Comparison of ENCODE assay signal across 9 mouse cellular contexts in genomic region chr8:123805718-123806373, GRCm38 (mm10). TPM values are rescaled to one million over a fixed set of nuclear protein-coding genes. Genes with fewer than 3 reads are reported as not detected.
A peak's percentile ranks its signal among the peaks of the same experiment; 100 is the strongest.
DNase-seq lines count a peak whose midpoint lies in the region; ATAC-seq lines count a peak whose summit lies in the region.
"Had no signal": no experiment of that assay in that cellular context is flagged by ENCODE, and none has a peak within 500 bp of the region (broad histone marks: within the 10 kb centered on the region; RNA-seq: fewer than 3 reads in every experiment).

Rab4a (plus strand) TSS chr8:123805985.

- H3K4me1 ChIP-seq in hindbrain, embryonic 13.5 days (replicated peaks): peaks cover 36% of the 10 kb centered on the region

- H3K27ac ChIP-seq in hindbrain, embryonic 13.5 days: peak within 1 kb of the TSS; percentile 86

- H3K4me2 ChIP-seq in hindbrain, embryonic 13.5 days: peak within 1 kb of the TSS; percentile 86

- 1% methylated on average over 45 of the region's 48 CpGs for WGBS in hindbrain, embryonic 13.5 days

- peak within 1 kb of the TSS; percentile 89 for H3K9ac ChIP-seq in hindbrain, embryonic 13.5 days

- DNase-seq in NIH3T3 (ENCODE audit: low read depth): peak; percentile 95
- peak; percentile 92 to 96 for DNase-seq in cerebellum, postnatal 25 days
- peak; percentile 53 to 62 for DNase-seq in frontal cortex, postnatal 25 days (ENCODE audit: low spot score in 2 of 2)
- peak; percentile 80 to 83 for DNase-seq in layer of hippocampus, postnatal 36 days
- peak; percentile 84 for DNase-seq in lung, postnatal 25 days (ENCODE audit: low spot score)
- DNase-seq in right cerebral cortex, adult 18-20 months: peak; percentile 87
- DNase-seq in urinary bladder, postnatal 10 days (ENCODE audit: low spot score): peak; percentile 54

- no peaks in the 10 kb centered on the region for H3K9me3 ChIP-seq in hindbrain, embryonic 13.5 days

- H3K4me3 ChIP-seq in hindbrain, embryonic 13.5 days: peak within 1 kb of the TSS; percentile 81

- peak; percentile 91 for ATAC-seq in hindbrain, embryonic 13.5 days (ENCODE audit: low FRiP score)

- H3K27me3 ChIP-seq in hindbrain, embryonic 13.5 days: no peaks in the 10 kb centered on the region

- no peaks in the 10 kb centered on the region; the same call in 1 of the 2 replicates for H3K36me3 ChIP-seq in hindbrain, embryonic 13.5 days

RNA-seq across cellular contexts. Expression of gene Rab4a, which starts in this region (rescaled TPM):
- polyA plus RNA-seq in hindbrain, embryonic 13.5 days (2015; fragmentation: Nextera tagmentation; extraction: Ambion mirVana): 73.9 and 74.8 TPM in 2 replicates
- 10 to 100 TPM; 42.3 to 42.8 TPM for total RNA-seq in layer of hippocampus, postnatal 36 days (2021)
- total RNA-seq: neutrophil, adult 5-6 weeks had no signal

Comparison
In these comparisons a context has a peak if more than half of its experiments do, and no peak if none do; other contexts are left out.
1. Peak in every context shown above with its lines: DNase-seq, ATAC-seq, H3K4me3 ChIP-seq and H3K27ac ChIP-seq.